Mouse (Mus musculus) brown adipose tissue, adult 24 weeks (tissue): ENCODE measurements at regions not wholly inside any gene's neighbourhood (a gene's known extent, or its start where the extent isn't known, plus 50 kb on each side); places are given as distances from the start of the nearest gene placed in this dataset.

ENCODE experiments used
- H3K27ac ChIP-seq: fragments of 200-500 bp; replicated peaks from 2 replicates; pipeline ENCODE4 v1.5.1; 2012; ENCODE audit warnings: low read depth, mild to moderate bottlenecking, low read length
- H3K4me1 ChIP-seq: fragments of 200-500 bp; 2 replicates; pipeline ENCODE4 v1.6.1; 2012; ENCODE audit warnings: low read length, mixed read lengths; ENCODE audit not compliant: control insufficient read depth, insufficient read depth, insufficient read length
- H3K4me3 ChIP-seq: fragments of 200-500 bp; 2 replicates; pipeline ENCODE4 v1.5.1; 2012; ENCODE audit warnings: low read depth, mild to moderate bottlenecking, low read length, moderate library complexity; ENCODE audit not compliant: insufficient read depth

DNA sequence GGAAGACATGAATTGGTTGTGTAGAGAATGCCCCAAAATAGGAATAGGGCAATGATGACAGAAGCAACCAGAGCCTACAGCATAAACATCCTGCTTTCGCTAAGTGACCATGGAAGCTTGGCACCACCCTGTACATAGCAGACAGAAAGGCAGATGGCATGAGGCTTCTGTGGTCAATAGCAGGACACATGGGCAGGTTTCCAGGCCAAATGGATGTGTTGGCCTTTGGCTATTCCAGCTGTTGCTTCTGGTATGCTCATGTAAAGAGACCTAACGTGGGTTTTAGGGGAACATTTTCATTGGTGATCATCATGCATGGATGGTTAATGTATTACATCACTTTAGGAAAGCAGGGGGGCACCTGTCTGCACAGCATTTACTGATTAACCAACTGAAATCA is 456.2 kb downstream of the Dmrt2 start:
- Histone ChIP-seq H3K4me1 (no peaks in the 10 kb centered on the region), H3K27ac (no peak overlapping the region), H3K4me3 (no peak overlapping the region)

DNA sequence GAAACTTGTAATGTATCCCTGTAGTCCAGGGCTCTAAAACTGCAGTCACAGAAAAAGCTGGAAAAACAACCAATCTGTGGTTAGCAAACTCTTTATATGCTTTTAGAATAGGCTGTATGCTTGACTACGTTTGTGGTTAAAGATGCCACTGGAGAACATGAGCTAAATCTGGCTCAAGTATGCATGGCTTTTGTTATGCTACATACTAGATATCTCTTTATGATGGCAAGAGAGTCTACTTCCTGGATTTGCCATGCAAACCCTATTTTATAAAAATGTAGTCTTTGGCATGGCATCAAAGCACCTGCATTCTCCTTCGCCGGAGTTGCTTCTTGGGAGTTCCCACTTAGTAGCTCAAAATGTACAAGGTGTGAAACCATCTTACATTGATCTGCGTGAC is 462.2 kb downstream of the Dmrt2 start:
- H3K27ac ChIP-seq: no peak overlapping the region
- H3K4me1 ChIP-seq: no peaks in the 10 kb centered on the region
- H3K4me3 ChIP-seq: no peak overlapping the region

DNA sequence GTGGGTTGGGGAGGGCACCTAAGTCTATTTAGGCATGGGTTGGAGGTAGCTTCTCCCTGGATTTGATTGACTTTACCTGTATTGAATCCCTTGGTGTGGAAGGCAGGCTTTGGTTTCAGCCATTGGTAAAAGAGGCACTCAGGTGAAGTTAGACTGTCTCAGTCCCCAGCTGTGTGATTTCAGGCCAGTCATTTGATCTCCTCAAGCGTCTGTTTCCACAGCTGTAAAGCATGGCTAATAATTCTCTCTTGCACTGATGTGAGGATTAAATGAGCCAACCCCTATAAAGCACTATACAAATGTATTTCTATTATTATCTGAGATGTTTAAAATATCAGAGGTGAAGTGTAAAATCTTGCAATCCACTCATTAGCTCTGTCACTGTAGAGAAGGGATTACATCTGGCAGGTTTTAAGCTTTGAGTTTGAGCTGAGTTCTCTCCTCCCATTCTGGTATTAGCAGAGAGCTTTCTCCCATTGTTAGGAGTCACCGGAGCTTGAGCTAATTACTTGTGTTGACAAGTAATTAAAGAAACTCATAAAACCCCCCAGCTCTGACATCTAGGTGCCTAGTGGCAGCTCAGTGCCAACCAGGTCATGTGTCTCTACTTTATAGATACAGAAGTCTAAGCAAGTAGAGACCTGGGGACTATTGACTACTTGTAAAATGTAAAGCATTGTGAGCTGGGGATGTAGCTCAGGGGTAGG is 463.3 kb downstream of the Dmrt2 start:
- no peaks in the 10 kb centered on the region for H3K4me1 ChIP-seq
- no peak overlapping the region for H3K27ac ChIP-seq
- no peak overlapping the region for H3K4me3 ChIP-seq

DNA sequence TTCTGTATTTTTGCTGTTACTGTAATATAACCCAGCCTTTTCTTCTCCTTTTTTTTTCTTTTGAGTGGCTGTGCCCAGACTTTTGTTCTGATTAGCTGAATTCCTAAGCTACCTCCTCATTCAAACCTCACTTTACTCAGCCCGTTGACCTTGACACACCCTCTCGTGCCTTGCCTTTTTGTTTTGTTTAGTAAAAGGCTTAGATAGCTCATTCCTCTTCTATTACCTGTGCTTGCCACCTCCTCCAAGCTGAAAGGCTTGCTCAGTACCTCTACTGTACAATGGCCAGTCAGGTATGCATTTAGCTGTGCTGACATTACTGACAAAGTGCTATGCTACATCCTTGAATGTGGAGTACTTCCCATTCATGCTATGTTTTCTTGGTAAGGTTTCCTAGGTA is 464.2 kb upstream of the Smarca2 start:
- Histone ChIP-seq H3K4me3 (no peak overlapping the region), H3K4me1 (no peaks in the 10 kb centered on the region), H3K27ac (no peak overlapping the region)

DNA sequence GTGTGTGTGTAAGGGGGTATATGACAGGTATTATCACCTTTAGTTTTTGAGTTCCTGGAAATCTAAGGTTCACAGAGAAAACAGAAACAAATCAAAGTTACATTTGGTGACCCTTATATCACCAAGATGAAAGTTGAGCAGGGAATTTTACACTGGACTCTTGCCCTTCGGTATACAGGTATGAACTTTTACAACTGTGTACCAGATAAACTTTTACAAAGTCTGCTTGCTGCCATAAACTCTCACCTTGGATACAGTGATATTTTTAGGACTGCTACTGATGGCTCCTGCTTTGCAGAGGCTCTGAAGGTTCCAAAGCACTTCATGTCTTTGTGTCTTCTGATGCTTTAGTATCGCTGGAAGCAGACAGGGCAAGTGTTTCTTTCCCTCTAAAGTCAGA is 461.3 kb upstream of the Smarca2 start:
- Histone ChIP-seq H3K4me3 (no peak overlapping the region), H3K27ac (no peak overlapping the region), H3K4me1 (no peaks in the 10 kb centered on the region)

DNA sequence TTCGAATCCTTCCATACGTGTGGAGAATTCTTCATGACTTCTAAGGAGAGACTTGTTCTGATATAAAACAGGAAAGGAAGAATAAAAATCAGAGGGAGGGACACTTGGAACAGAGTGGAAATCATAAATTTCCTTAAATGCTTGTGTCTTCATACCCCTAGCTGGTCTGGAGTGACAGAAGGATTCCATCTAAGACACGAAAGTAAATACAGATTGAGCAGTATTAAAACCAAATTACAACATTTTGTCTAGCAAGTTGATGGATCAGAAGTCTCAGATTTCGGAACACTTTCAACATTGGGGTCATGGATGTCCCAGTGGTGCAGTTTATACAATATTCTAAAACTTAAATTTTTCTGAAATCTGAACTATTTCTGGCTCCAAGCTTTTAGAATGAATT is 453.6 kb upstream of the Smarca2 start:
- Histone ChIP-seq H3K4me3 (no peak overlapping the region), H3K27ac (peak overlapping the region; percentile 71), H3K4me1 (no peaks in the 10 kb centered on the region; the same call in 1 of the 2 replicates)

DNA sequence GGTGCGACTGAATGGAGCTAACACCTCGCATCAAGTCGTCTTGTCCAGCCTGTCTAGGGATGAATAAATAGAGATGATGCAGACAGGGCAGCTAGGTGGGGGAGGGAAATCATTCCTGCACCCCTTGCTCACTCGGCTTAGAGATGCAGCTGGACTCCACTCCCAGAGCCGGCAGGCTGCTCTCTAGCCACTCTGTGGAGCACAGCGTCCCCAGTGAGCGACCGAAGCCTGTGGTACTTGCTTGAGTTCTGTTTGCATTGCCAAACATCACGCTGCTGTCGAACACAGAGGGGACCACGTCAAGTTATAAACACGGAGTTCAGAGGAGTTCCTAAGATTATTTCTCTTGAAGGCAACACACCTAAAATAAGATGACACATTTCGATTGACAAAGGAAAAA is 439.9 kb upstream of the Smarca2 start:
- Histone ChIP-seq H3K27ac (no peak overlapping the region), H3K4me3 (no peak overlapping the region), H3K4me1 (no peaks in the 10 kb centered on the region)

DNA sequence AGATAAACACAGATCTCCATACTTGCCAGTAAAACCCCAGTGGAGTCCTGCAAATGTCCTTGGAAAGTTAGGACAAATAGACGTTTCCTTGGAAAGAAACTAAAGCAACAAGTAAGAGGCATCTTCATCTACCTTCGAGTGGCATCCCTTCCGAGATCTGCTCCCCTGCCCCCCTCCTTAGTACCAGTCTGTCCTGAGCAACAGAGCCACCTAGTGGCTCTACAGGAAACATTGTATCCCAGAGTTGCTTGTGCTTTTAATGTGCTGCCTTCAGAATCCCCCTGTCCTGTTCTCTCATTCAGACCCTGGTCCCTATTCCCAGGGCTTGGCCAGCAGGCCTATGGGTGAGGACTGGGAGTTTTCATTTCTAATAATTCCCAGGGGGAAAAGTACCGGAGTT is 423.1 kb upstream of the Smarca2 start:
- no peak overlapping the region for H3K27ac ChIP-seq
- H3K4me1 ChIP-seq: no peaks in the 10 kb centered on the region

DNA sequence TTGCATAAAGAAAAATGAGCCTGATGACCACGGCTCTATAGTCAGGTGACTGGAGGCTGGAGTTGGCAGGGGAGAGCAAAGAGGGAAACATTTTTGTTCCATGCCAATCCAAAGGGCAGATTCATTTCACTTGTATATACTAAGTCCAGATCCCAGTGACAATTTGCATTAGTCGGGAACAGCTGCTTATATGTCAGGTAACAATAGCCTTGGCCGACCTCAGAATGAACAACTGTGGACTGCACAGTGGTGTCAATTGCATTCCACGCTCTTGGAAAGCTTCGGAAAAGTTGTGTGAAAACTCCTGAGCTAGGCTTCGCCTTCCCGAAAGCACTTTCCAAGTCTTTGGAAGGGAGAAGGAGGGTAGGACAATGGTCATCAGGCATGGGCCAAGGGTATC is 419.8 kb upstream of the Smarca2 start:
- H3K4me1 ChIP-seq: no peaks in the 10 kb centered on the region
- no peak overlapping the region for H3K4me3 ChIP-seq
- H3K27ac ChIP-seq: no peak overlapping the region

More for the DNA sequence above, 423.1 kb upstream of the Smarca2 start:
- H3K4me3 ChIP-seq: no peak overlapping the region

DNA sequence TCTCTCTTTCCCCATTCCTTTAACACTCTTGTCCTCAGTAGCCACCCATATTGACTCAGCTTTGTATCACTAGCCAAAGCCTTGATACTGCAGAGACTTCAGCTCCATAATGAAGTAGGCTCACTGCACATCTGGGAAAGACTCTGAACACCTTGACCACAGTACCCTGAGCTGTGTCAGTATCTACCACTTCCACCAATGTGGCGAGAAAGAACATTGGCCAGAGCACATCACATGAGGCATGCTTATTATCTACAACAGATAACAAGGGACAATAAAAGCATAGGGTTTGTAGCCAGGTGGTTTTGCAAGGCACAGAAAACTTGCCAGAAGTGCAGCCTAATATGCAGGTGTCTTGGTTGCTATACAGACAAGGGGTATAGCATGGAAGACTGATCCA is 414.0 kb upstream of the Smarca2 start:
- no peaks in the 10 kb centered on the region for H3K4me1 ChIP-seq
- H3K4me3 ChIP-seq: no peak overlapping the region
- no peak overlapping the region for H3K27ac ChIP-seq

DNA sequence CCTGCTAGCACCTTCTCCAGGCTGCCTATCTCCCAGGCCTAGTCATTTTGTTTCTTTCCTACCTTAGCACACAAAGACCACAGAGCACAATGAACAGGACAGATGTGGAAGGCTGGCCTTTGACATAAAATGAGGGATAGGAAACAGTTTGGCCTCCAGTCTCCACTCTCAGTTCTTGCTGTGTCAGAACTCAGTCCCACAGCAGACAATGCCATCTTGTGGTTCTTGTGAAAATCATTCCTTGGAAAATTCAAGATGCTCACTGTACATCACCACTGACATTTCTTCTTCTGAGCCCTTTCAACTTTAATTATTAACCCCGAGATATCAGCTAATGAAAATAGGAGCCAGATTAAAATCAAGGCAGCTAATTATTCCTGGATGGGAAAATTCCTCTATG is 411.2 kb upstream of the Smarca2 start:
- Histone ChIP-seq H3K4me3 (no peak overlapping the region), H3K4me1 (no peaks in the 10 kb centered on the region), H3K27ac (no peak overlapping the region)

DNA sequence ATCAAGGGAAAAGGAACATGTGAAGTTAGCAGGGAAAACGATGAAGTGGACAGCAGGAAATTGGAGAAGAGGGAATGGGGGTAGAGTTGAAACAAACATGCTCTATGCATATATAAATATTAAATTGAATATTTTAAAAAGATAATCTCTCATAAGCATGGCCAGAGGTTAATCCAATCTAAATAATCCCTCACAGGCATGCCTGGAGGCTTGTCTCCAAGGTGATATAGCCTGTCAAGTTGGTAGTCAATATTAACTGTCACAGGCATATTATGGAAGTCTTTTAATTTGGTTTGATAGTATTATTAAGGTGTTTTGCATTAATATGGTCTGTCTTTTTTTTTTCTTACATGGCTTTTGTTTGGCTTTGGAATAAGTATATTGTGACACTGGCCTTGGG is 396.1 kb upstream of the Smarca2 start:
- Histone ChIP-seq H3K27ac (no peak overlapping the region), H3K4me3 (no peak overlapping the region), H3K4me1 (no peaks in the 10 kb centered on the region)

DNA sequence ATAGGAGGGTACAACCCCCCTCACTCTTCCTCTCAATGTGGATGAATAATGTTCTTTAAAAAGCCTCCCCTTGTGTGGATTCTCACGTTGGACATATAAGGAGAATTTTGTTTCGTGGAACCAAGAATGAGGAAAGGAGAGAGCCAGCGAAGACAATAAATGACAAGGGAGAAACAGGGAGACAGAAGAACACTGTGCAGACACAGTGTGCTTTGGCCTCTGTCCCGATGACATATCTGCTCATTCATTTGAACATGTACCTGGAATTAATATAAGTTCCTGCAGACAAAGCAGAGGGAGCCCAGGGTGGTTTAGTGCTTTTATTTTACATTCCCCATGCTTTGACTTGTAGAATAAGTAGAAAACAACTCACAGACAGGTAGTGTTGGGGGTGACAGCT is 370.3 kb upstream of the Smarca2 start:
- H3K4me1 ChIP-seq: no peaks in the 10 kb centered on the region
- H3K27ac ChIP-seq: no peak overlapping the region

DNA sequence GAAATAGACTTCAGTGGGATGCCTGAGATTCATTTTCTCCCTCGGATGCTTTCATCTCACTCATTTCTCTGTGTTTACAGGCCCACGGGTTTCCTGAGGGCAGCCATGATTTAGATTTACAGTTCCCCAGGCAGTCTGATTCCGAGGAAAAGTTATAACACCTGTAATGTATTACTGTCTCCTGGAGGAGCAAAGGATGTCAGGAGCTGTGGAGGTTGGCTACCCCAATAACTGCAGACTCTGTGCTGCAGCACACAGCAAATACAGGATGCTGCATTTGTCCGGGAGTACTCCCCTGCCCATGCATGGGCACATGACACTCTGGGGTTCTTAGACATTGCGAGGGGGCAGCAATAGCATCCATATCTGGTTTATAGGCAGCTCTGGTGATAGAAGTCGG is 360.8 kb upstream of the Smarca2 start:
- Histone ChIP-seq H3K4me1 (no peaks in the 10 kb centered on the region), H3K4me3 (no peak overlapping the region), H3K27ac (no peak overlapping the region)

More for the DNA sequence above, 370.3 kb upstream of the Smarca2 start:
- no peak overlapping the region for H3K4me3 ChIP-seq

DNA sequence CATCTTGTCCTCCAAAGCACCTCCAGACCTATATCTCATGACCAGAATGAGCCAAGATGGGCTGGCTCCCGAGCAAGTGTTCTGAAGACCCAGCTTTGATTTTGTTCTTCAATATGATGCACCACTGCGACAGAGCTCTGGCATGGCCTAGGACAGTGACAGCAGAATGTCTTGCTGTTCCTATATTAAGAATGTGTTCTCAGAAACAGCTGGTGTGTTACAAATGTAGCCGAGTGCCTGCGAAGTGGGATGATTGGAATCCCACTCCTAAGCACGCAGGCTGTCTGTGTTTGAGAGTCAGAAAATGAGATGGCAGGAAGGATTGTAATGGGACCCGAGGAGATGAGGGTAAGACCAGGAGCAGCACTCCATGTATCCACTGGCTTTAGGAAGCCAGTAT is 355.1 kb upstream of the Smarca2 start:
- Histone ChIP-seq H3K27ac (no peak overlapping the region), H3K4me1 (no peaks in the 10 kb centered on the region), H3K4me3 (no peak overlapping the region)

DNA sequence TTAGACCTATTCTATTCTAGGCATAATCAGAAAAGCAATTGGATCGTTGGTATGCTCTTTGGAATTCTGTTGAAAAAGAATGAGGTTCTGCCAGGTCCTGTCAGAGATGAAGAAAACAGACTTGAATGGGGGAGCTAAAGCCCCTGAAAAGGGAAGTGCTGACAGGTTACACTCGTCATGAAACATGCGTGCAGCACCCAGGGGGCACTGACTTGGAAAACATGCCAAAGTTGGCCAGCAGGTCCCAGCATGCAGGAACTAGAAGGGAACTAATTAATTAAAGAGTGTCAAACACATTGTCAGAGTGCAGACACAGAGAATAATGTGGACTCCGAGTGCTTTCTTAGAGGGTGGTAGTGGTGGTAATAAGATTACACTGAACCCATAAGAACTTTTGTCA is 346.2 kb upstream of the Smarca2 start:
- H3K4me1 ChIP-seq: no peaks in the 10 kb centered on the region
- no peak overlapping the region for H3K4me3 ChIP-seq
- no peak overlapping the region for H3K27ac ChIP-seq

DNA sequence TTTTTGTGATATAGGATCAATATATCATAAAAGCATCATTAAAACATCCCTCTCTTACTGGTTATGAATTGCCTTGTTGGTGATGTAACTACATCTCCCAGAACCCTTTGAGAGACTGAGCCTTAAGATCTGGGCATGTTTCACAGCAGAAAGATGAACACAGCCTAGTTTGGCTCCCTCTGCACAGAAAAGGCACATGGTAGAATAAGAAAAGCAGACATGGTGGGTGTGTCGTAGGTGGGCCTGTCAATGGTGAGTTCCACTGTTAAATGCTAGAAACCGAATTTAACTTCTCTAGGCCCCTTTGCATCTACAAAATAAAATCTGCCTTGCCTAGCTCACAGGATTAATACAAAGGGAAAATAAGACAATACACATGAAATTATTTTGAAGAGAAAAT is 343.3 kb upstream of the Smarca2 start:
- no peak overlapping the region for H3K4me3 ChIP-seq
- no peak overlapping the region for H3K27ac ChIP-seq
- H3K4me1 ChIP-seq: no peaks in the 10 kb centered on the region
